Comparison of ENCODE assay signal across 15 mouse cellular contexts in the genomic region with DNA sequence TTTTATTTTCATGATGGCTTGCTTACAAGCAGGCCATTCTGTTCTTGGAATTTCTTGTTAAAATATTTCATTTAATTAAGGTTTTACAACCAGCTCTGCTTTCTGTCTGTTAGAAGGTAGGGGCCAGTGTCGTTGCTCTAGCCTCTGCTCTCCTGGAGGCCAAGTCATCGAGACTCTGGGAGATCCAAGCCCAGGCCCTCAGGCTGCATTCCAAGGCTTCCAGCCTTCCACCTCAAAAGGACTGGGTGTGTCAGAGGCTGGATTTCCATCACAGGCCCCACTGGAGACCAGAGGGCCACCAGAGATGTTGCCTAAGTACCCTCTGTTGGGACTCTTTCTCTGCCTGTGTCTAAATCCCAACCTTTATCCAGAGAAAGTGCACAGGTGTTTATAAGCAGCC. TPM values are rescaled to one million over a fixed set of nuclear protein-coding genes. Genes with fewer than 3 reads are reported as not detected.
"Had no signal": no experiment of that assay in that cellular context is flagged by ENCODE, and none has a peak within 500 bp of the region (broad histone marks: within the 10 kb centered on the region; RNA-seq: fewer than 3 reads in every experiment).

No protein-coding gene starts in this region.

- H3K27ac ChIP-seq: hindbrain, embryonic 15.5 days; limb, embryonic 15.5 days; liver, embryonic 13.5 days; midbrain, embryonic 12.5 days; neural tube, embryonic 13.5 days; stomach, embryonic 15.5 days had no signal

- H3K36me3 ChIP-seq: hindbrain, embryonic 15.5 days; limb, embryonic 15.5 days; liver, embryonic 13.5 days; midbrain, embryonic 12.5 days; neural tube, embryonic 13.5 days; stomach, embryonic 15.5 days had no signal

- H3K9ac ChIP-seq: hindbrain, embryonic 15.5 days; limb, embryonic 15.5 days; liver, embryonic 13.5 days; midbrain, embryonic 12.5 days; neural tube, embryonic 13.5 days; stomach, embryonic 15.5 days had no signal

- H3K27me3 ChIP-seq: limb, embryonic 15.5 days; liver, embryonic 13.5 days; stomach, embryonic 15.5 days had no signal

- H3K4me1 ChIP-seq: limb, embryonic 15.5 days; liver, embryonic 13.5 days; stomach, embryonic 15.5 days had no signal

- H3K4me3 ChIP-seq: hindbrain, embryonic 15.5 days; limb, embryonic 15.5 days; liver, embryonic 13.5 days; midbrain, embryonic 12.5 days; neural tube, embryonic 13.5 days; stomach, embryonic 15.5 days had no signal

- H3K9me3 ChIP-seq: hindbrain, embryonic 15.5 days; limb, embryonic 15.5 days; liver, embryonic 13.5 days; midbrain, embryonic 12.5 days; neural tube, embryonic 13.5 days; stomach, embryonic 15.5 days had no signal

- DNase-seq: left cerebral cortex, postnatal 4 days; liver, embryonic 13.5 days; lung, adult 18-20 months; lung, postnatal 14 days; retina, postnatal 1 day; right cerebral cortex, postnatal 4 days; spleen, adult 18-20 months; thymus, adult 2 months; thymus, postnatal 25 days had no signal

- H3K4me2 ChIP-seq: hindbrain, embryonic 15.5 days; limb, embryonic 15.5 days; liver, embryonic 13.5 days; midbrain, embryonic 12.5 days; neural tube, embryonic 13.5 days; stomach, embryonic 15.5 days had no signal

- ATAC-seq: midbrain, embryonic 16.5 days had no signal

RNA-seq across cellular contexts. Expression of a gene that starts 52.6 kb away (rescaled TPM):
- polyA plus RNA-seq: midbrain, embryonic 16.5 days had no signal
